ENCODE assay signal across 8 mouse cellular contexts in the genomic region with DNA sequence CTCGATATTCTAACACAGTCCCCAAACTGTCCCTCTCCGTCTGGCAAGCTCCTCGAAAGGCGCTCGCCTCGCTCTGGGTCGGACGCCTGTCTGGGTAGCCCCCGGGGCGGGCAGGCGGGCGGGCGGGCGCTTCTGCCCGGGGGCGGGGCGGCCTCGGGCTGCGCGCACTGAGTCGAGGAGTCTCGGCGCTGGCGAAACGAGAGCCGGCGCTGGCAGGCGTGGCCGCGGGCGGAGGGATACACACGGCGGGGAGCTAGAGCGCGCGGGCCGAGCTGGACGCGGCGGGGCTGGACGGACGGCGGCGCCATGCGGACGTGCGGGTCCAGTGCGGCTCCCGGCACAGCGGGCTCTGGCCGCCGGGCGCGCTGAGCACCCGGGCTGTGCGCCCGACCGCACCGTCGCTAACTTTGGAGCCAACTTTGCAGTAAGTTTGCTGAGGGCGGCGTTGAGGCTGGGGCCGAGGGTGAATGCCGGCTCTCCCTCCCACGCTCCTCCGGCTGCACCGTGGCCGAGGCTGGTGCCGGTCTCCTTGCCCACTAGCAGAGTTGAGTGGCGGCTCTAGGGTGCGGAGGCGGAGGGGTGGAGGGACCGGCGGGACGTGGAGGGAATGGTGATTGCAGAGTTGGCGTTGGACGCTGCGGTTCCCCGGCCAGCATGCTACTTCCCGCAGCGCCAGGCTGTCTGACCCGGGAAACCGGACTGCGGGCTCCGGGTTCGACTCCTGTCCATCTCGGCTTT. TPM values are rescaled to one million over a fixed set of nuclear protein-coding genes. Genes with fewer than 3 reads are reported as not detected.
DNase-seq lines count a peak whose midpoint lies in the region; ATAC-seq lines count a peak whose summit lies in the region.

No protein-coding gene starts in this region.

- no peaks in the 10 kb centered on the region for H3K9me3 ChIP-seq in intestine, embryonic 16.5 days (ENCODE audit: control insufficient read depth, low read length)

- H3K4me3 ChIP-seq in intestine, embryonic 16.5 days (ENCODE audit: low read length): peak overlapping the region; percentile 90

- peak; percentile 98 for DNase-seq in adrenal gland, postnatal 10 days
- DNase-seq in embryo, embryonic 9.5 days (ENCODE audit: extremely low spot score): peak; percentile 94
- DNase-seq in left cerebral cortex, postnatal 10 days (ENCODE audit: extremely low spot score in 1 of 2, low spot score in 2 of 2): peak; percentile 88 to 97
- peak; percentile 93 to 95 for DNase-seq in right cerebral cortex, postnatal 10 days (ENCODE audit: low spot score in 2 of 2)
- DNase-seq in T-cell, adult 2 months (ENCODE audit: low spot score): no peak

- WGBS in intestine, embryonic 16.5 days: under 1% methylated on average over 81 of the region's 87 CpGs

- peak overlapping the region; percentile 87 for H3K27ac ChIP-seq in intestine, embryonic 16.5 days (ENCODE audit: low read length)

- H3K27me3 ChIP-seq in intestine, embryonic 16.5 days (replicated peaks; ENCODE audit: control insufficient read depth, insufficient read depth, low read length): no peaks in the 10 kb centered on the region

- intact Hi-C loops in left cerebral cortex, postnatal 10 days (cut with DNase I): loop anchor here (2.0 to 10.0 kb wide), 4 partner anchors 73 to 563 kb away; no protein-coding TSS in a partner anchor

- H3K4me1 ChIP-seq in intestine, embryonic 16.5 days (ENCODE audit: control insufficient read depth, insufficient read depth, low read length): peaks cover 14% of the 10 kb centered on the region; the same call in 1 of the 2 replicates

- H3K4me2 ChIP-seq in intestine, embryonic 16.5 days (ENCODE audit: low read depth, low read length): peak overlapping the region; percentile 85

- H3K9ac ChIP-seq in intestine, embryonic 16.5 days (ENCODE audit: low read depth, low read length): peak overlapping the region; percentile 91

- no peaks in the 10 kb centered on the region for H3K36me3 ChIP-seq in intestine, embryonic 16.5 days (ENCODE audit: control insufficient read depth, insufficient read depth, low read length)

- ATAC-seq in granulocyte monocyte progenitor cell, adult 5-6 weeks (replicated peaks; ENCODE audit: poor library complexity, severe bottlenecking): peak; percentile 83
- ATAC-seq in intestine, embryonic 16.5 days: peak; percentile 73
- ATAC-seq in megakaryocyte, adult 5-6 weeks (ENCODE audit: poor library complexity, severe bottlenecking): 0 out of 2 replicates have a peak, but pooled peaks have one; percentile 35

RNA-seq across cellular contexts. Expression of a gene that starts 2.8 kb away (rescaled TPM):
- total RNA-seq in adrenal gland, postnatal 10 days (2021): 10 to 100 TPM; 49.8 to 60.2 TPM
- not detected in 2 replicates for total RNA-seq in granulocyte monocyte progenitor cell, adult 5-6 weeks (2014; fragmentation: Nextera tagmentation)
- total RNA-seq in granulocyte monocyte progenitor cell, adult 5-6 weeks (2017): not detected in 2 replicates
- polyA plus RNA-seq in intestine, embryonic 16.5 days (2015; fragmentation: Nextera tagmentation; extraction: Ambion mirVana): 10.8 and 11.4 TPM in 2 replicates
- total RNA-seq in left cerebral cortex, postnatal 10 days (2021): 10 to 100 TPM; 37.0 to 42.9 TPM
- total RNA-seq in megakaryocyte, adult 5-6 weeks (2015): 0.02 and 0.42 TPM in 2 replicates
- 0.04 and 0.07 TPM in 2 replicates for total RNA-seq in megakaryocyte, adult 5-6 weeks (2017)

Comparison
In these comparisons a context has a peak if more than half of its experiments do, and no peak if none do; other contexts are left out.
1. RNA of a gene that starts 2.8 kb away (total RNA-seq): 49.8 to 60.2 TPM in adrenal gland, postnatal 10 days and 37.0 to 42.9 TPM in left cerebral cortex, postnatal 10 days; 0.02 to 0.42 TPM in megakaryocyte, adult 5-6 weeks and not detected in granulocyte monocyte progenitor cell, adult 5-6 weeks; every median in the first group is over 10 times any median in the second.
2. Peak in every context shown above with its lines, with median percentiles within 50 percentile points of each other: ATAC-seq.